Mouse (Mus musculus) hindlimb bud, embryonic 11.5 days (tissue): ENCODE data around the gene Gpatch2.
A peak's percentile ranks its signal among the peaks of the same experiment; 100 is the strongest.

Experiments
- DNase-seq: peaks from one replicate; pipeline ENCODE4 v3.0.0-alpha.2; 2012; ENCODE audit warnings: low read depth, low spot score; ENCODE audit errors: extremely low spot score

Gene Gpatch2

DNA sequence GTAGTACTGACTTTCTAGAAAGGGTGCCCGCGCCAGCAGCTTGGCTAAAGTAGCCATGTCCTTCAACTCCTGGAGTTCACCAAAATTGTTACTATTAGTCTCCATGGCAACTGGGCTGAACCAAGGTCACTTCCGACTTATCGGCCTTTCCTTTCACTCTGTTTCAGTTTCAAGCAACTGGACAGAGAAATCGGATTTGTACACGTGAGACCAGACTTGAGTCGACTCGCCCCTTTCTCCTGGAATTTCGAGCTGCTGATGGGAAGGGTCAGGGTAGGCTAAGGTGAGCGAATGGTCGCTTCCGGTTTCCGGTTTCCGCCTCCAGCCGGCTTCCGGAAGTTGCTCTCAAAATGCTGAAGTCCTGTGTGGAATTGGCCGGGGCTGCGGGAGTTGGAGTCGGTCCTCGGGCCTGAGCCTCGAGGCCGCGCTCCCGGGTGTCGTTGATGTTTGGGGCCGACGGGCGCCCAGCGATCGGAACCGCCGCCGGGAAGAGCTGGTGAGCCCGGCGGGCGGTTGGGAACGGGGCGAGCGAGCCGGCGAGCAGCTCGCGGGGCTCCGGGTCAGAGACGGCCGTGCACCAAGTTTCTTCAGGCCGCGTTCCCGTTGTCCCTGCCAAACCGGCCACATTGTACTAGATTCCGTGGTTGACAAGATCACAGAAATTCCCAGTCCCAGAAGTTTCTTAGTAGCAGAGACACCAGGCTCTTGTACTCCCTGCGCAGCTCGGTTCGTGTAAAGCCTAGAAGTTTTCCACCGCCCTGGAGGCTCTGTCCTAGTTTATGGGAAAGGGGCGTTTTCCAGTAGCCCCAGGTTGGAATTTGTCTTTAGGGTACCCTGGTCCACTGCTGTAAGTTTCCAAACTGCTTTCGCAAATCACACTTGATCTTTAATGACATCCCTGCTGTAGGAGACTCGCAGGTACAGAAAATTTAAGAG, at the start of gene Gpatch2, which contains the start of gene Spata17:
Gpatch2 (plus strand) TSS at position 328 of the 936 bp plus-strand sequence.
Spata17 (minus strand) TSS at position 285 of the 936 bp plus-strand sequence.
- peak; percentile 77 for DNase-seq

DNA sequence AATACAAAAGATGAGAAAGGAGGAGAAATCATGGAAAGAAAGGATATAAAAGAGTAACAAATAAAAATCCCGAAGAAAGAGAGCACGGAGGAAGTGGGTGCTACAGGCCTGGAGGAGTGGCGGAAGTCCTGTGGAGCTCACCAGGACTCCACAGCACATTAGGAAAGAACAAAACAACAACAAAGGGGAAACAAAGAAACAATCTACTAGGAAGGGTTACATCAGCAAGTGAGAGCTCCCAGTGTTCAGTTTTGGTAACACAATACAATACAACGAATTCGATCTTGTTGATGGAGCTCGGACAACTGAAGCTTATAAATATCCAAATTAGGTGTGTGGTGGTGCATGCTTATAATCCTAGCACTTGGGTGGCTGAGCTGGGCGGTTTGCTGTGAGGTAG, 45.7 kb upstream of the Gpatch2 start:
- no peak for DNase-seq

DNA sequence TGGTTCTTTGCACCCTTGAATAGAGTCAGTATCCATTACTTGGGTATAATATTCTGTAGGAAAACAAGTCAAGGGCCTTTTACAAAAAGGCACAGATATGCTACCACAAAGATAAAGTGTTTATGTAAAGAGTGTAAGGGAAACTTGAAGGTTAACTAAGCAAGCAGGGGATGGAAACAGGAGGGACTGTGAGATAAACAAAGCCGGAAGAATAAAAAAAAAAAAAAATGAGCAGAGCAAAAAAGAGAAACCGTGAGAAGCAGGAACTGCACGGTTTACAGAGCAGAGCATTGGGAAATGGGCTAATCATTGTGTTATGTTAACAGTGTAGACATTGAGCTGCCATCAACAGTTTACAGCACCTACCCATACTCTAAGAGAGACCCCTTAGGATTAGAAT, 44.9 kb upstream of the Gpatch2 start:
- no peak for DNase-seq

DNA sequence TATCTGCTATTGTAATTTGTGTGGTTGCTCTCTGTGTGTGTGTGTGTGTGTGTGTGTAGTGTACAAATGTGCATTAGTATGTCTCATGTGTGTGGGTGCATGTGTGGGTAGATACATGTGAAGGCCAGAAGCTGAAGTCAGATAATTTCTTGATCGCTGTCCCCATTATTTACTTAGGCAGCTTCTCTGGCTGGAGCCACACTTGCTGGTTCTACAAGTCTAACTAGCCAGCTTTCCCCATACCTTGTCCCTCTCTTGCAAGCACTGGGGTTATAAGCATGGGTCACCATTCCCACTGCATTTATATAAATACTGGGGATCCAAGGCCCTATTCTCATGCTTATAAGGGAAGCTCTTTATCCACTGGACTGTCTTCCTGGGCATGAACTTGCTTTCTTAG, 39.3 kb upstream of the Gpatch2 start:
- DNase-seq: no peak

DNA sequence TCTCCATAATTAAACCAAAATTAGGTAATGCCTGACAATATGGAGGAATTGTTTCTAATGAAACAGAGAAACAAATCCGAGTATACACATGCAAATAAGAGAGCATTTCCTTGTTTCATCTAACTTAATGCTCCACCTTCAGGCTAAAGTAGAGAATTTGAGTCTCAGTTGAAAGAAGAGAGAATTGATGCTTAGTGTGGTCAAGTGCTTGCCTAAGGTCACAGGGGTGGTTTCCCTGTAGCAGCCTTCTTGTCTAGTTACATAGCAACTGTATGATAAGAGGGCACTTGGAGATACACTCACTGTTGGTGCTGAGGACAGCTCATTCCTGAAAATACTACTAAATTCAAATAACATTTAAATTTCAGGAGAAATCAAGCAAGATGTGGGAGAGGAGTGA, 36.8 kb upstream of the Gpatch2 start:
- DNase-seq: no peak

DNA sequence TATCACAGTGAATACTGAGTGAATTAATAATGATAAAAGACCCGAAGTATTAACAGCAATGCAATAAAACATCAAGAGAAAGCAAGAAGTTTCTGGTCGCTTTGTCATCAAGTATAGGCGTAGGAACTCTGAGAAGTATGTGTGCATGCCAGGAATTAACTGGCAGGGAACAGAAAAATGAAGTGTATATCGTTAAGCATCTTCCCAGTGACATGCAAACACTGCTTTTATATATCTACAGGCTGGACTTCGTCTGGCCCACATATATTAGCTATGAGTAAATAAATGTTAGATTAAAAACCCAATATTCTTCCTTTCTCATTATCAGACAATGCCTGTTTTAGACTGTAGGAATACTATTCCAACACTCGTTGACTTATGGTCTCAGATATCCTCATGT, 9.8 kb upstream of the Gpatch2 start:
- DNase-seq: no peak

DNA sequence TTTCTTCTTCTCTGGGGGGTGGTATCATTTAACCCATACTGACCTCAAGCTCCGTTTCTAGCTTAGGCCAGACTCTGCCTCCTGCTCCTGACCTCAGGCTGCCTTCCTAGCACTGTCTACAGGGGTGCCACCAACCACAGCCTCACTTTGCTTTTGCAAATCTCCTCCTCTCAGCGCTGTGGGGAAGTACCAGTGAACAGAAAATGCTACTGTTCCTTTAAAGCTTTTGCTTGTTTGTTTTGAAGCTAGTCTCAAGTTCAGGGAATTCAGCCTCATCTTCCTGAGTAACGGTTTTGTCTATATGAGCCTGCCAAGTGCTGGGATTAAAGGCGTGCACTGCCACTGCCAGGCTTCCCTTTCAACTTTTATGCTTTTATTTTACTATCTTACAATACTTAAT, 5.8 kb upstream of the Gpatch2 start:
- no peak for DNase-seq

DNA sequence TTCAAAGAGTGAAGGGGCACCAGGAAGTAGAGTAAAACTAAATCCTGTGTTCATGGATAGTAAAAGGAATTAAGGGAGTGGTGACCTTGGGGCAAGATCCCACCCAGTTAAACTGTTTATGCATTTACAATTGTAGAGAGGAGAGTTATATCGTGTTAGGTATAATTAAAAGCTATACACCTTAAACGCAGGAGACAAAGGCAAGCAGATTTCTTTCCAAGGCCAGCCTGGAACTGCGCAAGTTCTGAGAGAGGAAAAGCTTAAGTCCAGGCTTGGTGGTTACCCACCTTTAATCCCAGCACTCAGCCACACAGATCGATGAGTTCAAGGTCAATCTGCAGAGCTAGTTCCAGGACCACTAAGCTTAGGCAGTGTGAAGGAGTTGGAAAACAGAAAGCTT, 4.6 kb upstream of the Gpatch2 start:
- DNase-seq: no peak

DNA sequence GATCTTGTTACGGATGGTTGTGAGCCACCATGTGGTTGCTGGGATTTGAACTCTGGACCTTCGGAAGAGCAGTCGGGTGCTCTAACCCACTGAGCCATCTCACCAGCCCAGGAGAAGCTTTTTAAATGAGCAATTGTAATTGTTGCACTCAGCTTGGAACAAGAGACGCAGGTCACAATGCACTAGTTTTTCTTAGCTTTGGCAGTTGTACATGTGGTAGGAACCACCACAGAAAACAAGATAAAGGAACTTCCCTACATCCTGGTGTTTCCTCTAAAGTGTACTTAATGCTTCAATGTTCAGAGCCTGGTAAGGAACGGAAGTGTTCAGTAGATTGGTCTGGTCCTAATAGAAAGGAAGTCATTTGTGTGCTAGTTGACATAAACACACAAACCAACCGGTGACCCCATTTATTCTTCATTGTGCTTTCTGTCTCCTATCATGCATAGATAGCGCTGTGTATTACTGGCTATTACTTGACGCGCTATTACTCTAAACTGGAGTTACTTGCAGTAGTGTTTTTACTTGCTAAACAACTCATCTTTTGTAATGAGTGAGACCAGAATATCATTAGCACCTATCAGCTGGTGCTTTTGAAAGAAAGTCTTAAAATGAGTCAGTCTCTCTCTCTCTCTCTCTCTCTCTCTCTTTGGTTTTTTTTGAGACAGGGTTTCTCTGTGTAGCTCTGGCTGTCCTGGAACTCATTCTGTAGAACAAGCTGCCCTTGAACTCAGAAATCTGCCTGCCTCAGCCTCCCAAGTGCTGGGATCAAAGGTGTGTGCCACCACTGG, 1.5 kb downstream of the Gpatch2 start:
- DNase-seq: no peak

DNA sequence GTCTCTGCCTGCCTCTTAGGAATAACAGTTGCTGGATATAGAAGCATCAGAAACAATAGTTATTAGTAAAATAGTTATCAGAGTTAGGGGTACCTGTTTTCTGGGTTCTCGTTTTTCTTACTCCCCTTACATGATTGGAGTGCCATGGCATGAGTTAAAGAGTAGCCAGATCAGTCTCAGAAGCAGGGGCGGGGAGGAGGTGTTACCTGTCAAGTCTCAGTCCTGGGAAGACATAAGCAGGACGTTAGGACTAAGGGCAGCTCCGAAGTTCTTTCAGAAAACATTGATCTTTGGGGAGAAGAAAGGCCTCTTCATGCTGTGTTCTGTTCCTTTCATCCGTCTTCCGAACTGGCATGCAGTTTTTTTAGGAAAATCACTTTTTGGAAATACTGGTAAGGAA, 5.4 kb downstream of the Gpatch2 start:
- DNase-seq: no peak

DNA sequence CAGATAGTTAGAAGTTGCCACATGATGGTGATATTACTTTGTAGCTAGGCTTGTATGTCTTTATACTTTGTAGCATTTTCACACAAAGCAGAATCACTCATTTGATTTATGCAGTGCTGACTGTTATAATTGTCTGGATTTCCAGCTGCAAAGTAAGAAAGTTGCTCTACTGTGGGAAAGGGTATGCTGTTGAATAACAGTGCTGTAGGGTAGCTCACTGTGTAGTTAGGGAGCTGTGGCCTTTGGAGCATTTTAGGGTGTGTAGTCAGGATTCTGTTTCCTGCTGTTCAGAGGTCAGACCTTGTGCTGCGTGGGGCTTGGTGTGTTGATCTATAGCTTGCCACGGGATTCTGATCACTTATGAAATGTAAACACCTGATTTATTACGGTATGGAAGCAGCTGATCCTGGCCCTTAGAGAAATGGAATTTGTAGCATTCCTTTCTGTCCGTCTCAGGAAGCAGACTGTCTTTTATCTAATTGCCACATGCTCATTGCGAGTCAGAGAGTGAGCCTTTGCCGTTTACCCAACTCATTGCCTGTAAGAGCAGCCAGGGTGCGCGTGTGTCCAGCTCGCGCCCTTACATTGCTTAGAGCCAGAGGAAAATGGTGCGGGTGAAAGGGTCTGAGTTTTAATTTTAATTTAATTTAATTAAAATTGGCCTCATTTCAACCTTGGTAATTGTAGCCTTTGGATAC, 11.2 kb downstream of the Gpatch2 start:
- DNase-seq: no peak

DNA sequence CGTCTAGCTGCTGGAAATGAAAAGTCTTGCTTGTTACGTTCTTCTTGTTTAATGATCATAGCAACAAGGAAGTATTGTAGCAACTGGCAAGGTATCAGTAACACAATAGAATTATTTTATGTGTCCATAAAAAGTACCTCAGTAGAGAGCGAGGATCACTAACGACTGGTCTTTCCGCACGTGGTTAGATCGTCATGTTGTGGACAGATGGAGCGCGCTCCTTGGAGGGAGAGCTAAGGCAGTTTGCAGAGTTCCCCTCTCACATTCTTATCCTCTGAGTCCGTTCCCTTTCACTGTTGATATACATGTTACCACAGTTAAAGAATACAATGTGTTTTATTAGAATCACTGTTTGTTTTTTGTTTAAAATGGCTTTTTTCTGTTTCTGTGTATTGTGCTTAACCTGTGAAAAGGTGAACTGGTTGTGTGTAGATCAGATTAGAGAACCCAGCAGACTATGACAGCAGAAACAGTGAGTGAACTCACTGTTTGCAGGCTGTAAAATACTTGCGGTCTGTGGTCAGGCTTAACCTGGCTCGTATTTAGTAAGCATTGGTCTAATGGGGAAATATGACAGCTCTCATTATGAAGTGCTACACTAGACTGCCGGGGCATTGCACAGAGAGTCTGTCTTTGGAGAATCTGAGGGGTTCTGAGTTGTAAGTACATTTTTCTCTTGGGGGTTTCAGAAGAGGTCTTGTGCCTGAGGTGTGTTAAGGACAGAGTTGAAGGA, 13.3 kb downstream of the Gpatch2 start:
- DNase-seq: no peak

DNA sequence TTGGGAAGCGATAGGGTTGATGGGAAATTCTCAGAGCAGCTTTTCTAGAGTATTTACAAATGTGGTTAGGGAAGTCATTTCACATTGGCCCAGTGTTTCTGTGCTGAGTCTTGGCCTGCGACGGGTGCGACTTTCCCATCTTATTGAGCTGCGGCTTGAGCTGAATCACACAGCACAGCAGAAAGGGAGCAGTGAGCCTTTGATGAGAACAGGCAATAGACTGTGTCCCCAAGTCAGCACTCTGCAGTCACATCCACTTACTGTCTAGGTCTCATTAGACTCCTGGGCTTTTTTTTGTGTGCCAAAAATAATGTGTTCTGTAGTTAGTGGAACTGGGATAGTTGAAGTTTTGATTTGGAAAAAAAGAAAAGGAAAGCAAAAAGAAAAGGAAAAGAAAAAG, 14.9 kb downstream of the Gpatch2 start:
- no peak for DNase-seq

DNA sequence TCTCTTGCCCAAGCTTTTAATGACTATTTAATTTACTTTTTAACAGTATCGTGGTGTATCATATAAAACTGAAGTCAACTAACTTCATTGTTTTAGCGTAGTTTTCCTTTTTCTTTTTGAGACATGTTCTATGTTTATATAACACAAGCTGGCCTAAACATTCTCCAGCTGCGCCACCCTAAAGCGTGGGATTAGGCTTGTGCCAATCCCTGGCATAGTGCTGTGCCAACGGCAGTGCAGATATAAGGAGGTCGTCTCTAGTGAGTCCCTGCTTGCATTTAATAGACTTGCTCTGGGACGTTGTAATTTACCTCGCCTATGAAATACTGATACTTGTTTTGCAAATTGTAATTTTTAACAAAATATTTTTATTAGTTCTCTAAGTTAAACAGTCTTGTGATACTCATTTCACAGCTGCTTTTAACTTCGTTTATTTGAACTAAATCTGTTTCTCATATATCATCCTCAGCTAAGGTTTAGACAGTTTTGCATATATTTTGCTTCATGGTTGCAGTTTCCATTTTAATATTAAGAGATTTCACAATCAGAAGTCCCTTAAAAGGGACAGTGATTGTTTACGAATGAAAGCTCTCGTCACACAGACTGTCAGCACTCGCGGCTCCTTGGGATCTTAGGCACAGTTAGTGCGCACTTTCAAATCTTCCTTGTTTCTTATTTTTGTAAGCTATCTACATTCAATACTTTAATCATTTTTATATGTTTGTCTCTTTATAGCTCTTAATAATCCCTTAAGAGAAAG, 17.1 kb downstream of the Gpatch2 start:
- no peak for DNase-seq

DNA sequence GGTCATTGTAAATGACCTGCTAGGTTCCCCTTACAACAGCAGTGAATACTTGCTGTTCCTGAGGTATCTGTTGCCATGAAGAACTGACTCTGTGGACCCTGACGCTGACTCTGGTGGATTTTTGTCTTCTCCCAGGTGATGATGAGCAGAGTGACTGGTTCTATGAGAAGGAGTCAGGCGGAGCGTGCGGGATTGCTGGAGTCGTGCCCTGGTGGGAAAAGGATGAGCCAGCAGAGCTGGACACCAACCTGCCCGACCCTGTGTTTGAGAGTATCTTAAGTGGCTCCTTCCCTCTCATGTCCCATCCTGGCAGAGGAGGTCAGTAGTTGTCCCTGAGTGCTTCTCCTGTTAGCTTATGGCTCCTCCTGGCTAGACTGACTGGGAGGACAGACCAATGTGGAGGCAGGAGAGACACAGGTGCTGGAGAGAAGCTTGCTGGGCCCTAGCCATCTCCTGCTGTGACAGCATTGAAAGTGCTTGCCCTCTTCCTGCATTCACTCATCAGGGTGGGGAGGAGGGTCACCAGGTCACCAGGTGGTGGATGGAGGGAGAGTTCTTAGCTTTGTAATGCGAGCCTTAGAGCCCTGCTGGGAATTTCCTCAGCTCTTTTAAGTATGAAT, 17.8 kb downstream of the Gpatch2 start:
- no peak for DNase-seq

DNA sequence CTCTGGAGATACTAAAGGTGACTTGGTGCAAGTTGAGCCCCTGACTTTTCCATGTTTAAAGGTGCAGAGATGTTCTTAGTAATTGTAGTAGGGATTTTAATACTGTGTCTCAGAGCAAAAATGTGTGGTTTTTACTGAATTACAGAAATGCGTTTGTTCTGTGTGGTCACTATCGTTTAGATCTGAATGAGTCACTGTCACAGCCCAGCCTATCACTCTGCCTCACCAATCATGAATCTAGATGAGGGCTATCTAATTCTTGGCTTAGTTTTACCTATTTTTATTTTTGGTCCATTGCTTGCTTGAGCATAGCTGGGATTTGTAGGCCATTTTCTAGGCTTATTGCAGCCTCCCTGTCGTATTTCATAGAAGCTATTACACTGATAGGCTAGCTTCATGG, 19.9 kb downstream of the Gpatch2 start:
- no peak for DNase-seq

DNA sequence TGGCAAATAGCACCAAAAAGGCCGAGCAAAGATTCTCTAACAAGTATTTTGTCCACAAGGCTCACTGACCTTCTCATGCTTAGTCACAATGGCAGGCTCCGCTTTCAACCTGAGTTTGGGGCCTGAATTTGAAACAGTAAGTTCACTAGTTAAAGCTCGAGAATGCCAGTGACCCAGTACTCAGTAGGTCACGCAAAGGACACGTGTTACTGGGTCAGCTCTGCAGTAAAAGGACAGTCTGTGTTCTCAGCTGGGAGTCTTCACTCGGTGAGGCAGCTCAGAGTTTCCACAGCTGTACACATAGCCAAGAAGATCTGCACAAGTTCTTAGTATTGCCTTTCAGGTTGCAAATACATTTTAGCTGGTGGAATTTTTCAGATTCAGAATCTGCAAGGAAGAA, 21.0 kb downstream of the Gpatch2 start:
- DNase-seq: no peak

DNA sequence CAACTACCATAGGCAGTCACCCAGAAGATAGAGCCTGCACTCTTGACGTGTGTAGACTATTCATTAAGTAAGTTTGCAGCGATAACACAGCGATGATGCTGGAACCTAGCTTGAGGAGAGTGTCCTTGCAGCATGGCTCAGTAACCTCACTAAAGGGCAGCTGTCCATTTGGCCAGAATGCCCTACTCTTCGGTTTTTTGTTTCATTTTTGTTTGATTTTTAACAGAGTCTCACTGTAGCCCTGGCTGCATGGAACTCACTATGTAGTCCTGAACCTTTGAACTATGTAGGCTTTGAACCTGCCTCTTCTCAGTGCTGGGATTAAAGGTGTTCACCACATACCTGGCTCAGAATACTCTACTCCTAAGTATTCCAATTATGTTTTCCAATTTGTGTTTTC, 22.8 kb downstream of the Gpatch2 start:
- no peak for DNase-seq

DNA sequence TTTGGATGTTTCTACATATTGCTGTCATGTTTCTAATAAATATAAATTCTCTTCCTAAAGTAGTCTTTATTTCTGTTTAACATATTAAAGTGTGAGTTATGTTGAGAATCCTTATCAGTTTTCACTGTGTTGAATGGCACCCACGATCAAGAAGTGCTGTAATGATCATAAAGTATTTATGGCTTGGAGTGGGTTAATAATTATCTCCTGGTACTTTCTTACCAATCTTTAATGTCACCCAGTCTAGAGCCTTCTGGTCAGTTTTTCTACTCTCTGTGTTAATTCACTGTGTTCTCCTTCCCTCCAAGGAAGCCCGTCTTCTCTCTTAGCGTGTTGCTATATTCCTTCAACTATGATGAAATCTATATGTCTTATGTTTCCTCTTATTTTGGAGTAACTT, 25.0 kb downstream of the Gpatch2 start:
- DNase-seq: no peak

DNA sequence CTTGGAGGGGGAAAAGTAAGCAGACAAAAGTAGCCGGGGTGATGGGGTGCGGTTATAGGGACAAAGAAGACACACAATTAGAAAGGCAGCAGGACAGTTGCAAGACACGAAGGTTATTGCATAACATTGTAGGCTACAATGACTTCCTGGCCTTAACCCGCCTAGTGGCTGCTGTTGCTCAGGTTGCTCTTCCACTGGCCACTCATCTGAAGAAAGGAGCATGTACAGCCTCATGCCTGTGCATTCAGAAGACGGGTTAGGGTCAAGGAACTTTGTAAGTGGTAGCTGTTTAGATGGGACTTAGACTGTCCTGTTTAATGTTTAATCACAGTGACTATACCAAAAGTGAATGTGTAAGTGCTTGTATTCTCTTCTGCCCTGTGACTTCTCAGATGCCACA, 26.0 kb downstream of the Gpatch2 start:
- no peak for DNase-seq
